Mouse (Mus musculus): ENCODE measurements around the gene Adtrp. TPM values are rescaled to one million over a fixed set of nuclear protein-coding genes. Genes with fewer than 3 reads are reported as not detected.
A peak's percentile ranks its signal among the peaks of the same experiment; 100 is the strongest.

Gene Adtrp
- polyA plus RNA-seq, 1 experiment from 2014 or later: 1.0 TPM

- Histone ChIP-seq H3K36me3 (ENCODE audit: control insufficient read depth, insufficient read depth, low read length) (no peaks in the 10 kb centered on the region), H3K4me2 (ENCODE audit: low read length) (no peak overlapping the region), H3K9me3 (ENCODE audit: control insufficient read depth, low read length) (no peaks in the 10 kb centered on the region), H3K27me3 (replicated peaks; ENCODE audit: control insufficient read depth, insufficient read depth, low read length) (no peaks in the 10 kb centered on the region), H3K27ac (ENCODE audit: low read depth) (no peak overlapping the region), H3K4me3 (ENCODE audit: low read depth, low read length) (no peak overlapping the region), H3K9ac (ENCODE audit: low read length) (no peak overlapping the region), H3K4me1 (replicated peaks; ENCODE audit: control insufficient read depth, insufficient read depth, low read length) (no peaks in the 10 kb centered on the region)
- DNase-seq (ENCODE audit: low spot score) (no peak), ATAC-seq (replicated peaks; ENCODE audit: low FRiP score, low TSS enrichment, low read depth) (no peak)
- WGBS: 68% methylated on average over 5 of the region's 5 CpGs
Observed at GRCm38 (mm10) chr13:41750481-41750880, 97.0 kb downstream of the Adtrp start.

DNA sequence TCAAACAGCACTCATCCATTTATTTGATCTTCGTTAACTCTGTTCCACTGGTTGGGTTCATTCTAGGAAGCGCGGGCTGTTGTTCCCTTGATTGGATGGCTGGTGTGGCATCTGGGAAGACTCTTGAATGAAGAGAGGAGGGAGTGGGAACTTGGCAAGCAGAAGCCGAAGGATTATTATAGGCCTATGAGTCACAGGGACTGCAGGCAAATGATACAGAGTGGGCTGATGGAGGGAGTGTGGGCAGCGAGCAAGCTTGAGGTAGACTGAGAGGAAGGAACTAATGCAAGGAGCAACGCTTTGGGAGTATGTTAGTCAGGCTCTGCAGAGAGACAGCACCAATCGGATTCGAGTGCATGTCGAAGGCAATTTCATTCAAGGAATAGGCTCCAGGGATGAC lies 98.6 kb downstream of the Adtrp start:
- Histone ChIP-seq H3K4me3 (ENCODE audit: low read depth, low read length) (no peak overlapping the region), H3K4me2 (ENCODE audit: low read length) (no peak overlapping the region), H3K9ac (ENCODE audit: low read length) (no peak overlapping the region), H3K36me3 (ENCODE audit: control insufficient read depth, insufficient read depth, low read length) (no peaks in the 10 kb centered on the region), H3K4me1 (replicated peaks; ENCODE audit: control insufficient read depth, insufficient read depth, low read length) (no peaks in the 10 kb centered on the region), H3K9me3 (ENCODE audit: control insufficient read depth, low read length) (no peaks in the 10 kb centered on the region), H3K27me3 (replicated peaks; ENCODE audit: control insufficient read depth, insufficient read depth, low read length) (no peaks in the 10 kb centered on the region), H3K27ac (ENCODE audit: low read depth) (no peak overlapping the region)
- WGBS: 57% methylated on average over 9 of the region's 9 CpGs
- ATAC-seq (replicated peaks; ENCODE audit: low FRiP score, low TSS enrichment, low read depth) (no peak), DNase-seq (ENCODE audit: low spot score) (no peak)

- H3K9ac ChIP-seq (ENCODE audit: low read length): no peak overlapping the region
- DNase-seq (ENCODE audit: low spot score): no peak
- no peak overlapping the region for H3K4me3 ChIP-seq (ENCODE audit: low read depth, low read length)
- no peaks in the 10 kb centered on the region for H3K36me3 ChIP-seq (ENCODE audit: control insufficient read depth, insufficient read depth, low read length)
- 87% methylated on average over 4 of the region's 4 CpGs for whole genome bisulfite sequencing
- no peak overlapping the region for H3K27ac ChIP-seq (ENCODE audit: low read depth)
- H3K4me1 ChIP-seq (replicated peaks; ENCODE audit: control insufficient read depth, insufficient read depth, low read length): no peaks in the 10 kb centered on the region
- ATAC-seq (replicated peaks; ENCODE audit: low FRiP score, low TSS enrichment, low read depth): no peak
- H3K4me2 ChIP-seq (ENCODE audit: low read length): no peak overlapping the region
- no peaks in the 10 kb centered on the region for H3K9me3 ChIP-seq (ENCODE audit: control insufficient read depth, low read length)
- no peaks in the 10 kb centered on the region for H3K27me3 ChIP-seq (replicated peaks; ENCODE audit: control insufficient read depth, insufficient read depth, low read length)
Observed at GRCm38 (mm10) chr13:41747691-41748090, 99.8 kb downstream of the Adtrp start.

DNA sequence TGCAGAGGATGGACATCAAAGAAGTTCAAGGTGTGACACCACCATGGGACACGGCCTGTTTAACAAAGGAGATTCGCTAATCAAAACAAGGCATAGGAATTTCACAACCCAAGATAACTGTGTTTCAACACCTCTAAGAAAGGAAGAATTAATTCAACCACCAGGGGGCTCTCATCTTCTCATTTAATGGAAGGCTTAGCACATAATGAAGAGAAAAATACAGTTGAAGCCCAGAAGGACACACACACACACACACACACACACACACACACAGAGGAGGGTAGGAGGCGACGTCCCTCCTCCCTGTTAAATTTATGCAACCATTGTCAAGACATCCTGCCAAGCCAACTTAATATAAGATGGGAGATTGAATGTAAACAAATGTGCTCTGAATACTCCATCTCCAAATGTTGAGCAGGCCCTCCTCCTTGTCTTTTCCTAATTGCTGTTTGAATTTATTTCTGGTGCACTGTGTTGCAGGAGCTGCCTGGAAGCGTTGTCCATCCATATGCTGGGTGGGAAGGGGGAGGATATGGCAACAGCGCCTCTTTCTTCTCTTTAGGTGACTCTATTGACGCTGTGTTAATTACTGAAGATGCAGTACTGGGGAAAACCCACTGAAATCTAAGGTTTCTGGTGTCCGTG lies 100.4 kb downstream of the Adtrp start:
- Histone ChIP-seq H3K9ac (ENCODE audit: low read length) (no peak overlapping the region), H3K27me3 (replicated peaks; ENCODE audit: control insufficient read depth, insufficient read depth, low read length) (no peaks in the 10 kb centered on the region), H3K4me3 (ENCODE audit: low read depth, low read length) (no peak overlapping the region), H3K27ac (ENCODE audit: low read depth) (no peak overlapping the region), H3K36me3 (ENCODE audit: control insufficient read depth, insufficient read depth, low read length) (no peaks in the 10 kb centered on the region), H3K4me1 (replicated peaks; ENCODE audit: control insufficient read depth, insufficient read depth, low read length) (no peaks in the 10 kb centered on the region), H3K9me3 (ENCODE audit: control insufficient read depth, low read length) (no peaks in the 10 kb centered on the region), H3K4me2 (ENCODE audit: low read length) (no peak overlapping the region)
- ATAC-seq (replicated peaks; ENCODE audit: low FRiP score, low TSS enrichment, low read depth) (no peak), DNase-seq (ENCODE audit: low spot score) (no peak)
- 50% methylated on average over 8 of the region's 8 CpGs for WGBS

GRCm38 (mm10) chr13:41740456-41741085 lies 106.9 kb downstream of the Adtrp start:
- Histone ChIP-seq H3K27ac (ENCODE audit: low read depth) (no peak overlapping the region), H3K4me1 (replicated peaks; ENCODE audit: control insufficient read depth, insufficient read depth, low read length) (no peaks in the 10 kb centered on the region), H3K9ac (ENCODE audit: low read length) (no peak overlapping the region), H3K9me3 (ENCODE audit: control insufficient read depth, low read length) (0 out of 2 replicates have a peak, but pooled peaks cover 3% of the 10 kb centered on the region), H3K36me3 (ENCODE audit: control insufficient read depth, insufficient read depth, low read length) (no peaks in the 10 kb centered on the region), H3K4me3 (ENCODE audit: low read depth, low read length) (no peak overlapping the region), H3K27me3 (replicated peaks; ENCODE audit: control insufficient read depth, insufficient read depth, low read length) (no peaks in the 10 kb centered on the region), H3K4me2 (ENCODE audit: low read length) (no peak overlapping the region)
- ATAC-seq (replicated peaks; ENCODE audit: low FRiP score, low TSS enrichment, low read depth): no peak
- WGBS: 54% methylated on average over 5 of the region's 5 CpGs
- peak; percentile 50 for DNase-seq (ENCODE audit: low spot score)

- H3K27me3 ChIP-seq (replicated peaks; ENCODE audit: control insufficient read depth, insufficient read depth, low read length): no peaks in the 10 kb centered on the region
- 0 out of 2 replicates have a peak, but pooled peaks have one; percentile 27 for ATAC-seq (replicated peaks; ENCODE audit: low FRiP score, low TSS enrichment, low read depth)
- no peak overlapping the region for H3K27ac ChIP-seq (ENCODE audit: low read depth)
- H3K4me3 ChIP-seq (ENCODE audit: low read depth, low read length): no peak overlapping the region
- no peak overlapping the region for H3K9ac ChIP-seq (ENCODE audit: low read length)
- DNase-seq (ENCODE audit: low spot score): peak; percentile 49
- no peaks in the 10 kb centered on the region for H3K36me3 ChIP-seq (ENCODE audit: control insufficient read depth, insufficient read depth, low read length)
- no peak overlapping the region for H3K4me2 ChIP-seq (ENCODE audit: low read length)
- H3K4me1 ChIP-seq (replicated peaks; ENCODE audit: control insufficient read depth, insufficient read depth, low read length): no peaks in the 10 kb centered on the region
- 57% methylated on average over 10 of the region's 10 CpGs for WGBS
- 0 out of 2 replicates have a peak, but pooled peaks cover 3% of the 10 kb centered on the region for H3K9me3 ChIP-seq (ENCODE audit: control insufficient read depth, low read length)
Observed at GRCm38 (mm10) chr13:41737628-41738309, 109.7 kb downstream of the Adtrp start.

DNA sequence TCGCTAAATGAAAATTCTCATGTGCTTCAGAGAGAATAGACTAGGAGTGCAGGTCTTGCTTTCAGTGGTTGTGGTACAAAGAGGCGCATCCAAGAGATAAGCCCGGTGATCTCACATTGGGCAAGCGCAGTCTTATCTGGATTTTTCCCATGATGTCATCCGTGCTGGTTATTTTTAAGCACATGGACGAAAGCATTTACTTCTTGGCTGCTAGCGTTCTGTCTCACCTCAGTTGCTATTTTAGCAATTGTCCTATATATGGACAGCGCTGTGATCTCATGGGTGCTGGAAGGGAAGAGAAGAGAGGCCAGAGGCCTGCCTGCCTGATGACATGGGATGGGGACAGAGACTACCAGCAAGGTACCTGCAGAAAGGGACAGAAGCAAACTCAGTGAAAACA lies 117.8 kb downstream of the Adtrp start:
- no peak overlapping the region for H3K4me3 ChIP-seq (ENCODE audit: low read depth, low read length)
- H3K27ac ChIP-seq (ENCODE audit: low read depth): no peak overlapping the region
- WGBS: 91% methylated on average over 8 of the region's 8 CpGs
- no peak overlapping the region for H3K9ac ChIP-seq (ENCODE audit: low read length)
- H3K9me3 ChIP-seq (ENCODE audit: control insufficient read depth, low read length): no peaks in the 10 kb centered on the region
- no peak for DNase-seq (ENCODE audit: low spot score)
- H3K4me1 ChIP-seq (replicated peaks; ENCODE audit: control insufficient read depth, insufficient read depth, low read length): no peaks in the 10 kb centered on the region
- H3K4me2 ChIP-seq (ENCODE audit: low read length): no peak overlapping the region
- no peaks in the 10 kb centered on the region for H3K27me3 ChIP-seq (replicated peaks; ENCODE audit: control insufficient read depth, insufficient read depth, low read length)
- no peak for ATAC-seq (replicated peaks; ENCODE audit: low FRiP score, low TSS enrichment, low read depth)
- H3K36me3 ChIP-seq (ENCODE audit: control insufficient read depth, insufficient read depth, low read length): no peaks in the 10 kb centered on the region

GRCm38 (mm10) chr13:41727803-41728202 lies 119.7 kb downstream of the Adtrp start:
- Histone ChIP-seq H3K27ac (ENCODE audit: low read depth) (no peak overlapping the region), H3K4me3 (ENCODE audit: low read depth, low read length) (no peak overlapping the region), H3K9me3 (ENCODE audit: control insufficient read depth, low read length) (no peaks in the 10 kb centered on the region), H3K9ac (ENCODE audit: low read length) (no peak overlapping the region), H3K4me1 (replicated peaks; ENCODE audit: control insufficient read depth, insufficient read depth, low read length) (no peaks in the 10 kb centered on the region), H3K27me3 (replicated peaks; ENCODE audit: control insufficient read depth, insufficient read depth, low read length) (no peaks in the 10 kb centered on the region), H3K36me3 (ENCODE audit: control insufficient read depth, insufficient read depth, low read length) (no peaks in the 10 kb centered on the region), H3K4me2 (ENCODE audit: low read length) (no peak overlapping the region)
- 93% methylated on average over 3 of the region's 3 CpGs for WGBS
- ATAC-seq (replicated peaks; ENCODE audit: low FRiP score, low TSS enrichment, low read depth) (no peak), DNase-seq (ENCODE audit: low spot score) (peak; percentile 1)
